Mouse (Mus musculus) thymus, postnatal 4 days (tissue): ENCODE data around the gene Creb3.
"Not testable (repeated sequence)": the region's sequence is repeated elsewhere in the genome, so short reads cannot be mapped to it uniquely, and the experiment has no call there.

ENCODE experiments used
- DNase-seq: peaks from one replicate; pipeline ENCODE4 v3.0.0; 2021

The Creb3 gene

GRCm38 (mm10) chr4:43584444-43585416, 22.6 kb downstream of the Creb3 start, which contains the start of gene Msmp:
Msmp (minus strand) TSS chr4:43584494.
- DNase-seq: no peak

- no peak for DNase-seq
Observed at GRCm38 (mm10) chr4:43585682-43586081, 23.6 kb downstream of the Creb3 start.

GRCm38 (mm10) chr4:43586411-43586810, 24.3 kb downstream of the Creb3 start:
- DNase-seq: no peak

- DNase-seq: no peak
Observed at GRCm38 (mm10) chr4:43587681-43588080, 25.5 kb downstream of the Creb3 start.

- no peak for DNase-seq
Observed at GRCm38 (mm10) chr4:43591543-43591942, 29.4 kb downstream of the Creb3 start.

GRCm38 (mm10) chr4:43591961-43592360, 29.8 kb downstream of the Creb3 start:
- no peak for DNase-seq

- DNase-seq: no peak
Observed at GRCm38 (mm10) chr4:43593453-43593852, 31.3 kb downstream of the Creb3 start.

GRCm38 (mm10) chr4:43596597-43596996, 34.5 kb downstream of the Creb3 start:
- DNase-seq: not testable (repeated sequence)

GRCm38 (mm10) chr4:43598200-43598599, 36.1 kb downstream of the Creb3 start:
- no peak for DNase-seq

- DNase-seq: no peak
Observed at GRCm38 (mm10) chr4:43598650-43599380, 36.7 kb downstream of the Creb3 start.

GRCm38 (mm10) chr4:43600195-43600934, 38.2 kb downstream of the Creb3 start:
- DNase-seq: no peak

- DNase-seq: no peak
Observed at GRCm38 (mm10) chr4:43604099-43604498, 42.0 kb downstream of the Creb3 start.

GRCm38 (mm10) chr4:43604751-43605685, 42.9 kb downstream of the Creb3 start:
- DNase-seq: no peak

GRCm38 (mm10) chr4:43612534-43612933, 50.4 kb downstream of the Creb3 start:
- DNase-seq: no peak

GRCm38 (mm10) chr4:43613060-43613730, 51.1 kb downstream of the Creb3 start:
- peak; percentile 24 for DNase-seq
